ENCODE assay signal across 8 mouse cellular contexts in the genomic region with DNA sequence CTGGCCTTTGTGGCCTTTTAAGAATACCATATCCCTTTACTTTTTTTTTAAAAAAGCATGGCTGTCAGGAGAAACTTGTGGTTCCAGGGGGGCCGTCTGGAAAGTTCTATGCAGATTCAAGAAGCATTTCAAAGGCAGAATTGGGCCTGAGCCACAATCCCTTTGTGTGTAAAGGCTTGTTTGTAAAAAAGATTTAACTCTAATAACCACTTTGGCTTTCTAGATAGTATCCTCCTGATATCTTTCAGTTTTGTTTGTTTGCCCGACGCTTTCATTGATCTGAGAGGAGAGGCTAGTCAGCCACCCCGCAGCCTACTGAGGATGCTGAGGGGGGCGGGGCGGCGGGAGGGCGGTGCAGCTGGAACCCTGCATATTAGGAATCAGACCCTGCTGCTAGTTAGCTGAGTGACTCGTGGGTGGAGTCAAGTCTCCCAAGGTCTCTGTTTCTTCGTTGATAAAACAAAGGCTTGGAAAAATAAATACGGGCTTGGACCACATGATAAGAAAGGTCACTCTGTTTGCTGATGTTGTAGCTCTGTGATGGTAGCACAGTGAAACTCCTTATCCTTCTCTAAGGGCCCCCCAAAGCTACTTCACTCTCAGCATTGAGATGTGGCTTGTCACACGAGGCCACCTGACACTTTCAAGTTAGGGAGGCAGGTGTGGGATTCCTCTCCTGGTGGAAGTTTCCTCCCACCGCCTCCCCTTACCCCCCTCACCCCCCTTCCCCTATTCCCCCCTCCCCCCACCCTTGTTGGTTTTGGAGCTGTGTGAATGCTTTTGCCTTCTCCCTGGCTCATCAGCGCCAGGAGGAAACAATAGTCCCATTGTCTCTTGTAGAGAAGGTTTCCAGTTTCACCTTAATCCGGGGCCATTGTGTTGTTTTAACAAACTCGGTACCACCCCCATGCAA.
DNase-seq lines count a peak whose midpoint lies in the region; ATAC-seq and TF ChIP-seq lines count a peak whose summit lies in the region.

No protein-coding gene starts in this region.

- peak; percentile 78 for DNase-seq in ovary, adult 18-20 months (ENCODE audit: low spot score)
- DNase-seq in ovary, postnatal 10 days (ENCODE audit: low spot score), result no peak
- peak; percentile 66 for DNase-seq in forebrain, embryonic 10.5 days (ENCODE audit: extremely low spot score, low spot score)
- peak; percentile 48 for DNase-seq in kidney, postnatal 14 days
- DNase-seq in midbrain, postnatal 0 days (ENCODE audit: low spot score), result peak; percentile 41
- DNase-seq in left cerebral cortex, adult 9 months (ENCODE audit: low spot score in 2 of 2), result no peak
- DNase-seq in urinary bladder, postnatal 10 days (ENCODE audit: low spot score), result no peak
- no peak for DNase-seq in left cerebral cortex, postnatal 36 days (ENCODE audit: low spot score in 2 of 2)

- no peak for TF ChIP-seq CTCF in midbrain, postnatal 0 days (IDR thresholded peaks at IDR 0.05)

- peak overlapping the region; percentile 41 for H3K4me3 ChIP-seq in forebrain, embryonic 10.5 days
- H3K4me3 ChIP-seq in midbrain, postnatal 0 days (ENCODE audit: low read depth, low read length), result no peak overlapping the region

- H3K27ac ChIP-seq in forebrain, embryonic 10.5 days, result peak overlapping the region; percentile 84
- no peak overlapping the region for H3K27ac ChIP-seq in midbrain, postnatal 0 days (ENCODE audit: low read depth, low read length)

- no peak overlapping the region for H3K9ac ChIP-seq in midbrain, postnatal 0 days (replicated peaks; ENCODE audit: low read length, poor library complexity, severe bottlenecking)

- no peaks in the 10 kb centered on the region for H3K9me3 ChIP-seq in forebrain, embryonic 10.5 days
- H3K9me3 ChIP-seq in midbrain, postnatal 0 days (ENCODE audit: low read length), result no peaks in the 10 kb centered on the region

- peaks cover 8% of the 10 kb centered on the region; the same call in 1 of the 2 replicates for H3K36me3 ChIP-seq in forebrain, embryonic 10.5 days (replicated peaks)
- H3K36me3 ChIP-seq in midbrain, postnatal 0 days (ENCODE audit: insufficient read depth, low read length), result no peaks in the 10 kb centered on the region

- no peaks in the 10 kb centered on the region for H3K27me3 ChIP-seq in forebrain, embryonic 10.5 days (ENCODE audit: poor library complexity, severe bottlenecking)
- H3K27me3 ChIP-seq in midbrain, postnatal 0 days (ENCODE audit: insufficient read depth, low read length), result no peaks in the 10 kb centered on the region

- no peak for ATAC-seq in midbrain, postnatal 0 days (ENCODE audit: low FRiP score)

- intact Hi-C loops in left cerebral cortex, postnatal 36 days (cut with DNase I), result no loop called here

- WGBS in forebrain, embryonic 10.5 days, result 1% methylated on average over 16 of the region's 16 CpGs
- WGBS in midbrain, postnatal 0 days, result 4% methylated on average over 15 of the region's 16 CpGs

- peak overlapping the region; percentile 34 for H3K4me2 ChIP-seq in midbrain, postnatal 0 days (ENCODE audit: low read depth, low read length, poor library complexity, severe bottlenecking)

- peaks cover 48% of the 10 kb centered on the region for H3K4me1 ChIP-seq in forebrain, embryonic 10.5 days
- H3K4me1 ChIP-seq in midbrain, postnatal 0 days (ENCODE audit: insufficient read depth, low read length), result no peaks in the 10 kb centered on the region

Comparison
In these comparisons a context has a peak if more than half of its experiments do, and no peak if none do; other contexts are left out.
1. DNase-seq: peak in ovary, adult 18-20 months (single experiment), forebrain, embryonic 10.5 days (single experiment), kidney, postnatal 14 days (single experiment) and midbrain, postnatal 0 days (single experiment); none in ovary, postnatal 10 days (single experiment), left cerebral cortex, adult 9 months (0 of 2), urinary bladder, postnatal 10 days (single experiment) and left cerebral cortex, postnatal 36 days (0 of 2).